Mouse (Mus musculus) A20 (cell line): ENCODE data around the gene Nbas.

Source experiments
- DNase-seq: peaks from one replicate; pipeline ENCODE4 v3.0.0-alpha.2; 2011; ENCODE audit warnings: low read depth, low spot score

Nbas gene

DNA sequence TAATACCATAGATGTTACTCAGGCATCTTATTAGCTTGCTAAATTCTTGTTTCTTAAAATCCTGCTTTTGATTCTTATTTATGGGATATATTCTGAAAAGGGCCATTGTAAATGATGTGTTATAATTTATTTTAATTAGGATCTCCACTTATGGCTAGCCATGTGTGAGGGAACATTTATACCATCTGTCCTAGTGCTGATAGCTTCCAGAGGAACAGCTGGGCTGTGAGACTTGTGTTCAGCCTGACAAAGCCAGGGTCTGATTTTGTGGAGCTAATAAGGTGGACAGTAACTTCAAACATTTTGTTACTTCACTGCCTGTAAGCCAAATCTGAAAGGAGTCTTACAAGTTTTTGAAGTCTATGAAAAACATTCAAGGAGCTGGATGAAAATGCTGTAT lies 113.1 kb downstream of the Nbas start:
- no peak for DNase-seq

DNA sequence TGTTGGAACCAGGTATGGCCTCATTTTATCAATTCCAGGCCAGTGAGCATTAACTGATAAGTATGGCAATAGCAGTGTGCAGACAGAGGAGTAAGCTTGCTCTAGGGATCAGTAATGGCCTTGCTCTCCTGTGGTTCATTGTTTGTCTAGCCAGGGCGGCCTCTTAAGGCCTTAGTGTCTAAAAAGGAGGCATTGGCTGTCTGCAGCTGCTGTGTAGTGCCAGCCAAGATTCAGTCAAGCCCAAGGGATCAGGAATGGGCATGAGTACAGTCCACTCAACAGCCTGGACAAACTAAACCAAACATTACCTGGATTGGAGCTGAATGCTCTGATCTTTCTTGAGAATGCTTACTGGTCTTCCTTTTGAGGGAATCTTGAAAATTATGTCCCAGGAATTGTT lies 120.7 kb downstream of the Nbas start:
- no peak for DNase-seq

DNA sequence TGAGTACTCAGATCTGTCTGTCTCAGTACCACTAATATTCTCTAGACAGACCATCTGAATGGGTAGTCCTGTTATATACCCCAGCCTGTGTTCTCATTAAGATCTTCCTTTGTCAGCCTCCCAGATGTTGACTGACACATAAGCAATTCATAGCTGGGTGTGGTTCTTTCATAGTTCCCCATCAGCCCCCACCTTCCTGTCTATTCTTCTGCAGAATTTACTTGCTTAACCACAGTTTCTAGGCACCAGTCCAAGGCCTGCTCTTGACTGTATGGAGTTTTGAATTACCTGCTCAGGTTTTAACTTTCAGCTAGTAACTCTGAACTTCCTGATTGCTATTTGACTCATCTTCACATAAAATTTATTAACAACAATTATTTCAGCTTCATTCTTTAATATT lies 141.3 kb downstream of the Nbas start:
- DNase-seq = peak; percentile 3

DNA sequence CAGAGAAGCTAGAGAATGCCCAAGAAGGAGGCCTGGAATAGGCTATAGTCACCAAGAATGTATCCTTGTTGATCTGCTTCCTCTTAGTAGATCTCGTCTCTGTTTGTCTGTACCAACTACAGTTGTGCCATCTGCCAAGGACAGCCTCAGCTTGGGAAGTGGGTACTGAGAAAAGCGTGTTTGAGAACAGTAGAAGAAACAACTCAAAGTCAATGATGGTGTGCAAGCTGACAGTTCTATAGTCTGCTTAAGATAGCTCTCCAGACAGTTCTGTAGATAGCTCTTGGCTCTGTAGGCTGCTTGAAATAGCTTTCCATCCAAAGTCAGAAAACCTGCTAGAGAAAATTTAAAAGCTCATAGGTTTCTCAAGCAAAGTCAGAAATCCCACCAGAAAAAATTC lies 149.7 kb downstream of the Nbas start:
- DNase-seq = no peak

DNA sequence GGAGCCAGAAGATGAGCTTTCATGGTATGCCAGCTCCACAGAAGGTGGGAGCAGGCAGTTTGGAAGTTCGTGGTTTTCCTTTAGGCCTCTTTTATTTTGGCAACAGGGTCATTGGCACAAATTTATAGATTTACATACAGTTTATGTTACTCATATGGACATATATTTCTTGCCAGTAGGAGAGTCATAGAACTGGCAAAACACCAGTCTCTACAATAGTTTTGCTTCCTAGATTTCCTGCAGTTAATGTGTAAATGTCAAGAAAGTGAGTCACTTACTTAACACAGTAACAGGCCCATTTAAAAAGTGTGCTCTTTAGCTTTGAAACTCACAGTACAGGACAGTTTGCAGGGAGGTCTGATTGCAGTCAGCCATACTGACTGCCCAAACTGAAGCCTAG lies 161.3 kb downstream of the Nbas start:
- DNase-seq = no peak

DNA sequence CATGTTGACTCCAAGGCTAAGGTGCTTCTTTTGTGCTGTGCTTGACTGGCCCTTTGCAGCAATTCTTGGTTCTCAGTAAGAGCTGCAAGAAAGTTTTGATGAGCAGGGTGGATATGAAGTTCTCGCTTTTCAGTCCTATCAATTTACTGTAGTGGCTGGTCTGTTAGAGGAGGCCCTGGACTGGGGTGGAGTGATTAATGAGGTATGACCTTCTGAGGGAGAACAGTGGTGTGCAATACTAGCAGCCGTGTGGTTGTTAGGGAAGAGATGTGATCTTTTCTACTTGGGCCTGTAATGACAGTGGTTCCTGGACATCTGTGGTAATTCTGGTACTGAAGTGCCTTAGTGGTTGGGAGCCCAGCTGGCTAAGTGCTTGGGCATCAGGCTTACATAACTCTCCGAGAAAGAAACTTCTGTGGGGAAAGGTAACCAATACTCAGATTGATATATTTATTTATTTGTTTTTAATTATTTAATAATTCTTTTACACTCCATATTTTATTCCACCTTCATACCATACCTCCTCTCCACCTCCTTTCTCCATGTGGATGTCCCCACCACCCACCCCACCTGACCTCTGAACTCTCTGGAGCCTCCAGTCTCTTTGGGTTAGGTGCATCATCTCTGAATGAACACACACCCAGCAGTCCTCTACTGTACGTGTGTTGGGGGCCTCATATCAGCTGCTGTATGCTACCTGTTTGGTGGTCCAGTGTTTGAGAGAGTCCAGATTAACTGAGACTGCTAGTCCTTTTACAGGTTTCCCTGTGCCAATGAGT lies 175.9 kb downstream of the Nbas start:
- no peak for DNase-seq

DNA sequence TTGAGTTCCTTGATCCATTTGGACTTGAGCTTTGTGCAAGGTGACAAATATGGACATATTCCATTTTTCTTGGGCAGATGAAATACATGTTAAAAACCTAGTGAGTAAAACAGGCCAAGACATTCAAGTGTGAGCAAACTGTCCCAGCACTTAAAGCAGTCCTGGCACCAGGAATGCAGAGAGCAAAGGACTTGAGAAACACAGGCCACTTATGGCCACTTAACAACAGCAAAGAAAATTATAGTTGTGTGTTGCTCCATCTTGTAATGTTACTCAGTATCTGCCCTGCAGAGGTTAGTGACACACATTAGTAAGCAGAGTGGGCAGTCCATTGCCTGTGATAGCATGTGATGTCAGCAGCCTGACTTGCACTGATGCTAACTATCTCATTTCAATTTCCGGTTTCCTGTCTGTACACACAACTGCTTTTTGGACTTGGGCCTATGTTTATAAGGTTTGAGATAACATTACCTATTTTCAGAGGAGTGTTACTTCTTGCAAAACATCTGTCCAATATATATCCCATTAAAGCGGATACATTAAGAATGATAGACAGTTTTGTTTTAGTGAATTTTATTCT lies 176.6 kb downstream of the Nbas start:
- DNase-seq = no peak

DNA sequence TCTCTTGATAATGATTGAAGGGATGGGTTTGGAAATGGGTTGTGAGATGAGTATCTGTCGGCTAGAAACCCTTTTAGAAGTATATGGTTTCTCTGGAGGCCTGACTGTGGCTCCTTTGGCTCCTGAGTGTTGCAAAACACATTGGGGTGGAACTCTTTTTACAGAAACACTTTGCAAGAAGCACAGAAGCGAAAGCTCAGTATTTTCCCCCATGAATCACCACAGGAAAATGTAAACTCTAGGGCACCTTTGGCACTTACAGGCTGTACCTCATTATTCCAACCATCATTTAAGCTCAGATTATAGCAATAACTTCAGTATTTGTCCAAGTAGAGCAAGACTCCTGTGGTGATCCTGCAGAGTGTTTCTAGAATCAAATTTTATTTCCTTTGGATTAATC lies 180.0 kb downstream of the Nbas start:
- no peak for DNase-seq

DNA sequence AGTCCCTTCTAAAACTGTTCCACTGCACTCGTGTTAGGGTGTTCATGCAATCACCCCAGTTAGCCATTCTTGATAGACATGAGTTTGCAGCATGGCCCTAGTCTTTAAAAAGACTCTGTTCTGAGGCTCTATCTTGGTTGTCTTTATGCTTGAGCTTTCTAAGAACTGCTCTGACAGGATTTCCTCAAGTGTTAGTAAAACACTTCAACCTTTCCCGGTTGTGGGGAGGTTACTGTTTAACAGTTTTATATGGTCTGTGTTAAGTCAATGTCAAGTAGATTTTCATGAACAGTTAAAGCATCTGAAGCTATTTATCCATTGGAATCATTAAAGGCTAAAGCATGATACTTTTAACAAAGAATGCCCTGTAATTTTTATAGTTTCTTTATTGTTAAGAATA lies 183.1 kb downstream of the Nbas start:
- DNase-seq = no peak

DNA sequence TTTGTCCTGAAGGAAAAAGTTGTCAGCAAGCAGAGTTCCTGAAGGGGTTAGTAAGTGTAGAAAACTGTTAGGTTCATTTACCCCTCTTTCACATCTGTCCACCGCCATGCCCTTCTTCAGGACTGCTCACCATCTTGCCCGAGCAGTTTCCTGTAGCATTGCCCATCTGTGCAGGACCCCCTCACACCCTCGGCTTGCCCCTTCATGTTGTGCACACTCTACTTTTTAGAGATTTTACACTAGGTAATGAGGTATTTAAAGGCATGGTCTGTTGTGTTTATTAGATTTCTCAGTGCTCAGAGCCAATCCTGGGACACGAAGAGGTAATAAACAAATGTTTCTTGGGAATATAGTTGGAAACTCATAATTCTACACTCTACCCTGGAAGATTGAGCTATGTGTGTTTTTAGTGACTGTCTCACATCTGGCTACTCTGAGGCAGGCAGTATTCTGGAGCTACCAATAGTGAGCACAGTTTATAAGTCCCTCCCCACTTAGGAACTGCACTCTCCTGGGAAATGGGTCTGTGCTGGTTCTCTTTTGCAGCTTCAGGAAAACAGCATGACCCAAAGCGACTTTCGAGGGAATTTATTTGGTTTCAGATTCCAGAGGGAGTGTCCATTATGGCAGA lies 191.4 kb downstream of the Nbas start:
- DNase-seq = no peak

DNA sequence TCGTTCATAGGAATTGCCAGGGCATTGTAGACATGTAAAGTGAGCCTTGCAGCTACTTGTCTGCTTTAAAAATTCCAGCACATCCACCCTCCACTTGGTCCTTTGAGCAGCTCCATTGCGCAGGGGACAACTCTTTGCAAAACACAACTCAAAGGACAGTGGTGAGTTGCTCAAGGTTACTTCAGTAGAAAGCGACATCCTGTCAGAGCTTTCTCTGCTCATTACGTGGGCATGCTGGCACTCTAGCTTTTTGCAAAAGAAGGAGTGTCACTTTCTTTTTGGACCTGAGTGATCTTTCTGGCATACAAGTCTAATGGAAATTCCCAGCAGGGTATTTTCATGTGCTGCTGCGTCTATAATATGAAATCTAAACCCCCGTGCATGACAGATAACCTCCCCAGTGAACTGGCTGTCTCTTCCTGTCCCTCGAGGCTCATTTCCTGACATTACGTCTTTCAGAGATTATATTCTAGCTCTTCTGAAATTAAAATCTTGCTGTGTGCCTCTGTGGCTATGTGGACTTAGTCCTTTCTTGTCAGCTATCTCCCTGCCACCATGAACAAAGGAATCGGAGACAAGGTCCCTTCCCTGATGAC lies 192.7 kb downstream of the Nbas start:
- no peak for DNase-seq

DNA sequence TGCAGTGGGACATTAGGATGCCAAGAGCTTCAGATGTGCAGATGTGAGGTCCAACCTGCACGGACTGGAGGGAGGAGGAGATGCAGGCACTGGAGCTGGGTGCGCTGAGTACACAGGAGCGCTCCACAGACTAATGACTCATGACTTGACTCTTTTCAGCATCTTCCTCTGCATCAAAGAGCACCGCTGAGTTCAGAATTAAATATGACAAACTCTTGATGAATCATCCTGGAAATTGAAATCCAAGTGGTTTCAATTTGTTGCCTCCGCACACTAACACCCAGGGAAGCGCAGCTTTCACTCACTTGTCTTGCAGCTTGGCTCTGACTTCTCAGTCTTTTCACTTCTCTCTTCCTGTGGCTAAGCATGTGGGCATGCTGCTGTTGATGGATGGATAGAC lies 193.5 kb downstream of the Nbas start:
- no peak for DNase-seq

DNA sequence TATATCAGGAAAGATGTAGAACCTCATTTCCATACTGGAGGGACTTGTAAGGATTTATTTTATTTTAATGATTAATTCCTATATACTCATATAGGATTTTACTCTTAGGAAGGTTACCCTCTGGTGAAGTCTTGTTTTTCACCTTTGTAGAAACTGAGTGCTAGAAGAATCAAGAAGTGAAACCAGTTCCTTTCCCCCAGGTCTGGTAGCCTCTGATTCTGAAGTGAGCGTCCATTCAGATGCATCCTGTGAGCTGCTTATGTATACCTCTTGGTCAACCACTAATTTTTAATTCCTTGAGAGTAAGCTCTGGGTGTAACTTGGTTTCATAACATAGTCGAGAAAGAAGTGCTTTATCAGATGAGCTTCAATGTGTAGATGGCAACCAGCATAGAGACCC lies 196.6 kb downstream of the Nbas start:
- peak; percentile 63 for DNase-seq

DNA sequence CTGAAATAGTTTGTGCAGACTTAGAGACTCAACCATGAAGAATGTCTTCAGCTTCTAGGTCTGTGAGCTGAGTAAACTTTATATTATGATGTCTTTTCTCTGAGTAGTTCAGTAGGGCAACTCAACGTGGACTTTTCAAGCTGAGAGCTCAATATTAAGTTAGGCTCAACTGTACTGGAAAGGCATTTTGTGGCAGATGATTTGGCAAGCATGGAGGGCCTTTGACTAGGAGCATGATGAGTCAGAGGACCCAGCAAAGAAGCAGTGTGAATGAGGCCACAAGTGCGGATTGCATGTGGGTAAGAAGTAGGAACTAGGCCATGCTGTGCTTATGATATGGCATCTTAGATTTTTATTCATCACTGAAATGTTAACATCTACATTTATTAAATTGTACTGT lies 205.9 kb downstream of the Nbas start:
- no peak for DNase-seq

DNA sequence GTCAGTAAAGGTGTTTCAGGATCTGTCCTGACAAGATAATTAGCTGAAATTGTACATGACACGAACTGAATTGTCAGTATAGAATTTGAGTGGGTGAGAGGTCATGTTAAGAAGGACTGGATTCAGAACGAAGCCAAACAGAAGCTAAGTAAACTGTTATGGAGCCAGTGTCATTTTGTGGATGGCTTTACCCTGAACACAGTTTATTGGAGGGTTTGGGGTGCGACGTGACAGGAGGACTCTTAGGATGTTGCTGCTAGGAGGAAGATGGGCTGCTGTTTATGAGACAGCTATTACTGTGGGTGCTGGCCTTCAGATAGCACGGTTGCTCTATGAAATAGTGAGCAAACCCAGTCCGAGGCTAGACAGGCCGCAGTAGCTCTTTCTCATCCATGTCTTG lies 210.2 kb downstream of the Nbas start:
- no peak for DNase-seq

DNA sequence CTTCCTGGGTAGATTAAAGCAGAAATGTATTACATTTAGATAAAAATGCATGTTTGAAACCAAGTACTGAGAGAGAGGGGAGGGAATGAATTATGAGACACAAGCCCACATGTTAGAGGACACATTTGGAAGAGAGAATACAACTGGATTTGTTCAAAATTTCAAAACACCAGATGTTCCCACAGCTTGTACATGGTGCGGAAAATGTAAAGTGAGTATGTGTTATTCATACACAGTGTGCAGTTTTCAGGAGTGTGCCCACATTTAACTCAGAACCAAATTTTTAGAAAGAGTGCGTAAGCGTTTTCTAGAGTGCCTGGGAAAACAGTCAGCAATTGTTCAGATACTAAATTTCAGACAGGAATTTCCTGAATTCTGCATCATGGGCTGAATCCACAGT lies 217.3 kb downstream of the Nbas start:
- DNase-seq = no peak

DNA sequence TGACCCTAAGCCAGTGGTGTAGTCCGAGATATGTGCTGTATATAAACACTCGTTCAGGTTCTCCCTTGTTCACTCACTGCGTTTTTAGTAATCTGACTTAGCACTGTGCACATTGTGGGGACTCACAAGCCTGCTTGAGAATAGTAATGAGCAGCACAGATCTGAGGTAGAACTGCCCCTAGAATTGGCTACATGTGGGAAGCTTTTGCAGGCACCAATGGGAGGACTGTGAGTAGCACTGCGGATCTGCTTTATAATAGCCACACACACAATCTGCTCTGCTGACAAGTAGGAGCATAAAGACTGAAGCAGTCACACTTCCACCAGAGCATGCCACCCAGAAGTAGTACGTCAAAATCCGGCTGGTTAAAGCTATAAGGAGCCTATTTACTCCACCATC lies 228.3 kb downstream of the Nbas start:
- DNase-seq = no peak

DNA sequence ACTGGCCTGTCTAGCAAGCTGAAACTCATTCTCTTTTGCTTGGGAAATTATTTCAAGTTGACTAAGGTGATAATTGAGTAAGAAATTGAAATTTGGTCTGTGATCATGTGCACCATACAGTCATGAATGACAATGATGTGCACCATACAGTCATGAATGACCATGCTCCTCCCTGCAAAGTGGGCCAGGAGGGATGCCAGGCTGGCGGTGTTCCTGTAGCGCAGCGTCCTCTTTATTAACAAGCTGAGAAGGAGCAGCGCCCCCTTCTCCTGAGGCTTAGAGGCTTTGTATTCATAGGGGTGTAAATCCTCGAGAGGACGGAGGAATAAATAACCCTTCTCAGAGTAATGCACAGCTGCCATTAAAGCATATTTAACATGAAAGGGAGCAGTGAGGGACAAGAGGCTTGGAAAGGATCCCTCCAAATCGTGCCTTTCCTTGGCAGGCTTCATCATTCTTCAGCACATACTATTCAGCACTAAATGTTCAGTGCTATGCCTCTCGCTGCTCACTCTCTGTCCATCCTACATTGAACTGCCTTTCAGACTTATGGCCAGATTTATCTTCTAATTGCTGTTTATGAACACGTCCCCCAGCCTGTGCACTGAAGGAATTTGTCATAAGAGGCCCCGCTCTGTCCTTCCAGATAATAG lies 230.4 kb downstream of the Nbas start:
- no peak for DNase-seq

DNA sequence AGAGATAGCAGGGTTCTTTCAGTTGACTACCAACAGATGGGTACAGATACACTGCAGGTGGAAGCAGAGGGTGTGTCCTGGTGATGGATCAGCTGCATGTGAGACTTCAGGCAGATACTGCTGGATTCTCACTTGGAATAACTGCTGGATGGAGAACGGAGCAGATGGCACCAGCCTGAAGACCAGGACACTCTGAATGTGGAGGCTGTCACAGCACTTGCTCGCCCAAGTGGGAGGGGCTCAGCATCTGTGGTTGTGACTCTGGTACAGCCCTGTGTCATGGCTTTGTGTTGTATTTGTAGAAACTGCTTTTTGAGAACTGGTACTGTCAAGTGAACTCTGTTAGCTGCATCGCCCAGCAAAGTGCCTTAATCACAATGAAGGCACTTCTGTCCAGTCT lies 231.3 kb downstream of the Nbas start:
- no peak for DNase-seq

DNA sequence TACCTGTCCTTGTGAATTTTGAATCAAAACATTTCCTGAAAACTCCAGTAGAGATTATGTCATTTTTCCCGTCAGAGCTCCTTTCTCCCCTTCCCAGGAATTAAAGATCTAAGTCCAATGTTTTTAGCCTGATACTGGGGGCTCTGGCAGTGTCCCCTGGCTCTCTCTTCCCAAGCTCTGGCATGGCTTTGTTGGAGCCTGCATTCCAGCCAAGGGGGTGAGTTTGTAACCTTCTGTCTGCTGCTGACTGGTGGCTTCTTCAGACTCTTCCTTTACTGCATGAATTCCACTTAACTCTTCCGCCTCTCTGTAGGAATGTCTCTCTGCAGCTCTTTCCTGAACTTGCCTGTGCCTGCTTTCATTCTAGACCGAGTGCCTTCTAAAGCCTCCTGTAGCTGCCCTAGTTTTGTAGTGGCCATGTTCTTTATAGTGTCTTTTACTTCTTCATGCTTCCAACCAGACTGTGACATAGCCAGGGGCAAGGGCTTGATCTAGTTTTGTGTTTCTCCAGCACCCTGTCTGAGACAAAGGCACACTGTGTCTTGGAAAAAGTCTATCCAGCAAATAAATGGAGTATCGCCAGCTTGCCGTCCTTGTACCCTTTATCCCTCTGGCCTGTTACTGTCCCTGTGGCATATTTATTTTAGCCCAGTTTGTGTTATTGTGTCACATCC lies 236.0 kb downstream of the Nbas start:
- no peak for DNase-seq

DNA sequence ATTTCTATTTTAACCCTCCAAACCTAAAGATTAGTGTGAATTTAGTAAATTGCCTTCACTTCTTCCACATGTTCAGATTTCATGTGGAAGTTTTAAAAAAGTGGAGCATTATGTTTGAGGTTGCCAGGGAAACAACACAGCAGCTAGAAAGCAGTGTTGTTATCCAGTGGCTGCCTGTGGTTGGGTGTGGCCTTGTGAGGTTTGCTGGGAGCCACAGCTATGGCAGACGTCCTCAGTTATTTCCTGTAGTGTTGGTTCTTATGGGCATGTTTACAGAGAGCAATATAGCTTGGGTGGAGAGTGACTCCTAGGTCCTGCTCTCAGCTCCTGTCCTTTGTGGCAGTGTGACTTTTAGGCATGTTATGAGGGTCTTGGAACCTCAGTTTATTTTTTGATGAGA lies 249.1 kb downstream of the Nbas start:
- DNase-seq = no peak

DNA sequence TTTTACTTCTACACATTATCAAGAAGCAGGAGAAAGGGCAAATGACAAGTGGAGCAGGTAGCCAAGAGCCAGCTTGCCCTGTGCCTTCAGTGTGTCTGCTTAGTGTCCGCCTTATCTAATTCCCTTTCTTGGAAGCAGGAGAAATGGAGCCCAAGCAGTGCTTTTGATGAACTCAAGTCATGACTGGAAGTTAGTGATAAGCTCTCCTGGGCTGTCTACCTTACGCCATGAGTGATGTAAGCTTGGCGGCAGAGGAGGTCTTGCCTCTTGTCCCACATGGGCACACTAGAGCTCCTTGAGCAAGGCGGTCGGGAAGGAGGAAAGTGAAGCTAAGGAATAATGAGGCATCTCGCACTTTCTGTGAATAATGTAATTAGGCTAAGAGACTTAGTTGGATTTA lies 250.5 kb downstream of the Nbas start:
- no peak for DNase-seq
